Mouse (Mus musculus): Measurements from ENCODE around the gene Slc22a19.

DNA sequence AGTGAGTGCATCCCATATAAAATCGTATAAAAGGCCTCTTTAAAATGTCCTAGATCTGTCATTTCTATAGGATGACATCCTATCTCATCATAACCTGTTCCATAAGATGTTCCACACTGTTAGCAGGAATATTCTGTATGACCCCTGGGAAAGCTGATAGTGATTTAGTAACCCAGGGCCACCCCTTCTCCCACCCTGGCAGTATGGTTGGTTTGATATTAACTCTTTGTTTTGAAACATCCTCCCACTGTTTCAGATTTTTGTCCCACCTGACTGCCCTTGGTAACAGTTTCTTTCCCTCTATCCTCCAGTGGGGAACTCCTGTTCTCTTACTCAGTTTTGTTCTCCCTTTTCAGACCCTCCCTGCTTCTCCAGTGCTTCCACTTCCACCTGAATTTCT lies 77.3 kb downstream of the Slc22a19 start:
- TF ChIP-seq CTCF (IDR thresholded peaks at IDR 0.05; ENCODE audit: insufficient read depth, low read depth, low read length) (no peak), POLR2A (IDR thresholded peaks at IDR 0.05; ENCODE audit: insufficient read depth, low read depth, low read length) (no peak)
